Comparison of ENCODE assay signal across 12 mouse cellular contexts in genomic region chr15:31337192-31337741, GRCm38 (mm10). TPM values are rescaled to one million over a fixed set of nuclear protein-coding genes. Genes with fewer than 3 reads are reported as not detected.
DNase-seq lines count a peak whose midpoint lies in the region; ATAC-seq lines count a peak whose summit lies in the region.
"Had no signal": no experiment of that assay in that cellular context is flagged by ENCODE, and none has a peak within 500 bp of the region (broad histone marks: within the 10 kb centered on the region; RNA-seq: fewer than 3 reads in every experiment).

No protein-coding gene starts in this region.

- ATAC-seq in hindbrain, embryonic 16.5 days = no peak

- H3K4me3 ChIP-seq in heart, embryonic 10.5 days = no peak overlapping the region
- H3K4me3 ChIP-seq in hindbrain, embryonic 16.5 days (ENCODE audit: low read length) = no peak overlapping the region
- H3K4me3 ChIP-seq: heart, embryonic 15.5 days had no signal

- H3K27ac ChIP-seq in heart, embryonic 10.5 days = no peak overlapping the region
- no peak overlapping the region for H3K27ac ChIP-seq in hindbrain, embryonic 16.5 days (ENCODE audit: low read depth, low read length)
- H3K27ac ChIP-seq: heart, embryonic 15.5 days; liver, embryonic 14.5 days had no signal

- no peaks in the 10 kb centered on the region for H3K27me3 ChIP-seq in heart, embryonic 10.5 days (ENCODE audit: insufficient read depth, poor library complexity, severe bottlenecking)
- no peaks in the 10 kb centered on the region for H3K27me3 ChIP-seq in hindbrain, embryonic 16.5 days (replicated peaks; ENCODE audit: control insufficient read depth, insufficient read depth, low read length)
- H3K27me3 ChIP-seq: heart, embryonic 15.5 days had no signal

- H3K36me3 ChIP-seq in heart, embryonic 10.5 days = no peaks in the 10 kb centered on the region
- no peaks in the 10 kb centered on the region for H3K36me3 ChIP-seq in hindbrain, embryonic 16.5 days (ENCODE audit: control insufficient read depth, insufficient read depth, low read length)
- H3K36me3 ChIP-seq: heart, embryonic 15.5 days had no signal

- H3K9me3 ChIP-seq in heart, embryonic 10.5 days = no peaks in the 10 kb centered on the region
- H3K9me3 ChIP-seq in hindbrain, embryonic 16.5 days (ENCODE audit: control insufficient read depth, low read length) = no peaks in the 10 kb centered on the region
- H3K9me3 ChIP-seq: heart, embryonic 15.5 days had no signal

- H3K4me1 ChIP-seq in heart, embryonic 10.5 days = peaks cover 4% of the 10 kb centered on the region
- no peaks in the 10 kb centered on the region for H3K4me1 ChIP-seq in hindbrain, embryonic 16.5 days (ENCODE audit: control insufficient read depth, insufficient read depth, low read depth, low read length)

- 86% methylated on average over 14 of the region's 14 CpGs for WGBS in heart, embryonic 10.5 days
- WGBS in hindbrain, embryonic 16.5 days = 74% methylated on average over 14 of the region's 14 CpGs

- no peak overlapping the region for H3K4me2 ChIP-seq in hindbrain, embryonic 16.5 days (ENCODE audit: low read length)
- H3K4me2 ChIP-seq: heart, embryonic 15.5 days had no signal

- peak; percentile 66 to 71 for DNase-seq in heart, adult 18-20 months
- no peak for DNase-seq in heart, embryonic 10.5 days (ENCODE audit: low spot score)
- peak; percentile 77 to 88 for DNase-seq in frontal cortex, postnatal 14 days (ENCODE audit: low spot score in 2 of 2)
- DNase-seq in left cerebral cortex, adult 18-20 months (ENCODE audit: low spot score in 2 of 2) = peak; percentile 84 to 91
- DNase-seq in right cerebral cortex, postnatal 36 days (ENCODE audit: low spot score in 2 of 2) = peak; percentile 92 to 96
- no peak for DNase-seq in lung, postnatal 10 days
- no peak for DNase-seq in spleen, postnatal 36 days (ENCODE audit: low spot score in 2 of 2)
- DNase-seq: cerebellum, adult 11 months; kidney, adult 9 months had no signal

- no peak overlapping the region for H3K9ac ChIP-seq in hindbrain, embryonic 16.5 days (ENCODE audit: low read depth, low read length)
- H3K9ac ChIP-seq: heart, embryonic 15.5 days; liver, embryonic 14.5 days had no signal

RNA-seq across cellular contexts. Expression of gene Ankrd33b, which starts 30.3 kb away (rescaled TPM):
- total RNA-seq in heart, adult 18-20 months (2021) = 10 to 100 TPM; 25.4 to 31.1 TPM
- polyA plus RNA-seq in heart, embryonic 10.5 days (2016; fragmentation: Nextera tagmentation; extraction: Ambion mirVana) = 1.8 and 2.1 TPM in 2 replicates
- 10 to 100 TPM; 81.7 to 87.2 TPM for total RNA-seq in left cerebral cortex, adult 18-20 months (2021)
- 0.98 and 1.2 TPM in 2 replicates for polyA plus RNA-seq in hindbrain, embryonic 16.5 days (2015; fragmentation: Nextera tagmentation; extraction: Ambion mirVana)

Comparison
In these comparisons a context has a peak if more than half of its experiments do, and no peak if none do; other contexts are left out.
1. DNase-seq: peak in heart, adult 18-20 months (2 of 2), frontal cortex, postnatal 14 days (2 of 2), left cerebral cortex, adult 18-20 months (2 of 2) and right cerebral cortex, postnatal 36 days (2 of 2); none in heart, embryonic 10.5 days (single experiment), lung, postnatal 10 days (single experiment) and spleen, postnatal 36 days (0 of 2).